8 mouse cellular contexts compared by ENCODE assay signal in the genomic region with DNA sequence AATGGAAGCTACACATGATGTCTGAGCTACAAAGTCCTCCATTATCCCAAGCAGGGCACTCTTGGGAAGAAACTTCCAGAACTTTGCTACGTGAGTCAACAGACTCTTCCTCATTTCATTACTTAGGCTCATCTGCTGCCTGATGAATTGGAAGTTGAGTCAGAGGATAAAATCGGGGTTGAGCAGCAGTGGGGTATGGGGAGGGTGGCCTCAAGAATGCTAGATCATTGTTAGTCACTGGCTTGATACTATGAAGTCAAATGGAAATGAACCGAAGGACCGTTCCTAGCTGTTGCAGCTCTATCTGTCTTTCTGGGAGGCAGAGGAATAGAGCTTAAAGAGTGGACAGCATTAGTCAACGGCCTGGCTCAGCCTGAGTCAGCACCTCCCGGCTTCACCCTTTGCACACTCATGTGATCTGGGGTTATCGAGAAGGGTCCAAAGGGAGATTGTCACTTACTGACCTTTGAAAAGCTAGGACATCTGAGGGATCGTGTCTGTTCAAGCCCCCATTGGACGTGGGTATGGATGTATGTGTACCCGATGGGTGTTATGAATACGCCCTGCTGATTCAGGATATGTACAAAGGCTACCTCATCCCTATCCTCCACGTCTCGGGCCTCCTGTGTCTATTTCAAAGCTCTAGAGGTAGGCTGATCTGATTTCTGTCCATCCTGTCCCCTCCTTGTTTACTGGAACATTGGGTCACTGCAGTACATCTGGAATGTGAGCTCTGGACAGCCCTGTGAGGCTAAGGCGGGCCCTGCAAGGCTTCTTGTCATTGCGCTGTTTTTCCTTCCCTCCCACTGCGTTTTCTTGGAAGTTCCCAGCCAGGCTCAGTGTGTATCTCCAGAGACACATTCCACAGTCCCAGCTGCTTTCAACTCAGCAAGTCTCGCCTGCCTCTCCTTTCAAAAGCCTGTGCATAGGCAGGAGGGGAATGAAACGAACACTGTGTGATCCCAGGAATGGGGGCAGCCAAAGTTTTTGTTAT.
DNase-seq lines count a peak whose midpoint lies in the region; ATAC-seq and TF ChIP-seq lines count a peak whose summit lies in the region.

No protein-coding gene starts in this region.

- no peak for ATAC-seq in megakaryocyte, adult 5-6 weeks (ENCODE audit: poor library complexity, severe bottlenecking)

- DNase-seq in left cerebral cortex, postnatal 14 days (ENCODE audit: low spot score in 2 of 2), result peak; percentile 24 to 54
- no peak for DNase-seq in left cerebral cortex, adult 9 months (ENCODE audit: low spot score in 2 of 2)
- DNase-seq in brain, embryonic 14.5 days (ENCODE audit: low read depth), result peak; percentile 26
- DNase-seq in heart, postnatal 36 days, result peak; percentile 49 to 60
- DNase-seq in mesoderm, embryonic 11.5 days (ENCODE audit: low read depth, low spot score), result peak; percentile 25
- no peak for DNase-seq in cerebellum, adult 9-10 months
- no peak for DNase-seq in cerebellum, postnatal 14 days

- TF ChIP-seq CTCF in brain, embryonic 14.5 days (IDR thresholded peaks at IDR 0.05; ENCODE audit: borderline replicate concordance, extremely low read depth, insufficient read depth, insufficient read length), result no peak

- TF ChIP-seq POLR2A in brain, embryonic 14.5 days (IDR thresholded peaks at IDR 0.05; ENCODE audit: borderline replicate concordance, extremely low read depth, insufficient read depth, insufficient read length, poor library complexity, severe bottlenecking), result no peak

- intact Hi-C loops in left cerebral cortex, postnatal 14 days (cut with DNase I), result no loop called here
- intact Hi-C loops in heart, postnatal 36 days (cut with DNase I), result loop anchor here (5.0 kb wide), 1 partner anchor 37 kb away; no protein-coding TSS in a partner anchor

Comparison
In these comparisons a context has a peak if more than half of its experiments do, and no peak if none do; other contexts are left out.
1. DNase-seq: peak in left cerebral cortex, postnatal 14 days (2 of 2), brain, embryonic 14.5 days (single experiment), heart, postnatal 36 days (2 of 2) and mesoderm, embryonic 11.5 days (single experiment); none in left cerebral cortex, adult 9 months (0 of 2), cerebellum, adult 9-10 months (single experiment) and cerebellum, postnatal 14 days (0 of 2).